Mouse (Mus musculus) cerebellum, adult 2 months (tissue): ENCODE data around the gene Slc16a14. TPM values are rescaled to one million over a fixed set of nuclear protein-coding genes. Genes with fewer than 3 reads are reported as not detected.

Experiments used
- DNase-seq, 2 experiments: peaks; one replicate each; pipeline ENCODE4 v3.0.0; 2021
- H3K27ac ChIP-seq: fragments of 200-500 bp; 2 replicates; pipeline ENCODE4 v1.5.1; 2012; ENCODE audit warnings: low read length, control low read depth, inconsistent platforms; ENCODE audit not compliant: insufficient read depth
- H3K27me3 ChIP-seq: fragments of 200-500 bp; 2 replicates; pipeline ENCODE4 v1.6.1; 2012; ENCODE audit warnings: inconsistent platforms, mild to moderate bottlenecking, low read length, moderate library complexity; ENCODE audit not compliant: control insufficient read depth, insufficient read depth
- H3K4me1 ChIP-seq: fragments of 200-500 bp; 2 replicates; pipeline ENCODE4 v1.6.1; 2011; ENCODE audit warnings: low read length; ENCODE audit not compliant: control insufficient read depth, insufficient read depth
- H3K4me3 ChIP-seq: fragments of 200-500 bp; replicated peaks from 2 replicates; pipeline ENCODE3; 2011; ENCODE audit warnings: mild to moderate bottlenecking, low read depth, low read length, control low read depth; ENCODE audit not compliant: insufficient read depth
- CTCF ChIP-seq: fragments of 200-500 bp; IDR thresholded peaks from 2 replicates; pipeline ENCODE4 v1.5.1; 2011; ENCODE audit warnings: low read depth, mild to moderate bottlenecking, control low read depth, low read length, moderate library complexity, borderline replicate concordance; ENCODE audit not compliant: insufficient read depth
- POLR2A ChIP-seq: fragments of 200-500 bp; IDR thresholded peaks from 2 replicates; pipeline ENCODE4 v1.6.1; 2011; ENCODE audit warnings: low read length, control low read depth, borderline replicate concordance; ENCODE audit not compliant: insufficient read depth
- WGBS: fragments of 180-500 bp; shearing (Covaris S2); methylation state at CpG from one replicate; pipeline ENCODE4 v1.1.7; 2018; 5-methylcytosine and 5-hydroxymethylcytosine counted together
- polyA plus RNA-seq: library from polyadenylated mRNA; depleted of rRNA; stranded (reverse); fragments of >200 nt; gene quantifications from 2 replicates; pipeline ENCODE4 v1.2.3, GENCODE M21; 2012

Slc16a14 gene
- polyA plus RNA-seq, 1 experiment: 4.9 TPM

- no peak for TF ChIP-seq POLR2A
- no peak for TF ChIP-seq CTCF
- 41% methylated on average over 6 of the region's 6 CpGs for WGBS
These were observed 63.8 kb downstream of the Slc16a14 start for GRCm38 (mm10) chr1:84871131-84871530.

DNA sequence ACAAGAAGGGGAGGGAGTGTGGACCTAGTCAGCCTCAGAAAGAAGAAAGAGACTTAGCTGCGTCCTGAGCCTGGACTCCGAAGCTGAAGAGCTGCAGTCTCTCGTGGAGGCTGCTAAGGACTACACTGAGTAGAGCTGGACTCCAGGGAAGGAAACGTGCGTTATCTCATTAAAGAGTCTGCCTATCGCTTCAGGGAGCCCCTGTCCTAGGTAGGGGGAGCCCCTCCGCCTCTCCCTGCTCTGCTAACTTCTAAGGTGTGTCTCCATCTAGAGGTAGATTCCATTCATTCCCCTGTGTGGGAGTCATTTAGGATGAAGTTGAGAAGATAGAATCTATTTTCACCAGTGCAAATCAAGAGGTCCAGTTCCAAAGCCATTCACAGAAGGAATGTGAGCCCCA lies 65.4 kb downstream of the Slc16a14 start:
- Histone ChIP-seq H3K27me3 (no peaks in the 10 kb centered on the region), H3K4me3 (no peak overlapping the region), H3K4me1 (no peaks in the 10 kb centered on the region), H3K27ac (no peak overlapping the region)
- WGBS: 51% methylated on average over 7 of the region's 7 CpGs
- TF ChIP-seq POLR2A (no peak), CTCF (no peak)
- no peak for DNase-seq

More at GRCm38 (mm10) chr1:84871131-84871530, 63.8 kb downstream of the Slc16a14 start:
- no peak for DNase-seq
- H3K27ac ChIP-seq: no peak overlapping the region
- no peak overlapping the region for H3K4me3 ChIP-seq
- H3K27me3 ChIP-seq: no peaks in the 10 kb centered on the region
- no peaks in the 10 kb centered on the region for H3K4me1 ChIP-seq

DNA sequence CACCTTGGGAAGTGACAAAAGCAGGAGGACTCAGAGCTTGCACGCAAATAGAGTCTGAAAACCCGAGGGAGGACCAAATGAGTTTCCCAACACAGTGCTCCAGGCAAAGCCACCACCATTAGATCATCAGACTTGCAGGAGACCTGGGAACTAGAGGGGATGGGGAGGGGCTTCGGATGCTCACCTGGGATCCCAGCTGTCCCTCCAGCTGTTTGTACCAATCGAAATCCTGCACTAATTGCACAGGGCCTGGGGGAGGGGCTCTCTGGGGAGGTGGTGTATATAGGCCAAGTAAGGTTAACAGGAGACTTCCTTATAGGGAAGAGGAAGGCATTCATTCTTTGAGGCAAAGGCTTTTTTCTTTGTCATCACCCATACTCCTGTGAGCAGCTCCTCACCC lies 66.1 kb downstream of the Slc16a14 start:
- no peak for TF ChIP-seq CTCF
- no peak for TF ChIP-seq POLR2A
- WGBS: 82% methylated on average over 4 of the region's 4 CpGs
- no peak for DNase-seq
- Histone ChIP-seq H3K4me3 (no peak overlapping the region), H3K4me1 (no peaks in the 10 kb centered on the region), H3K27me3 (no peaks in the 10 kb centered on the region), H3K27ac (no peak overlapping the region)

DNA sequence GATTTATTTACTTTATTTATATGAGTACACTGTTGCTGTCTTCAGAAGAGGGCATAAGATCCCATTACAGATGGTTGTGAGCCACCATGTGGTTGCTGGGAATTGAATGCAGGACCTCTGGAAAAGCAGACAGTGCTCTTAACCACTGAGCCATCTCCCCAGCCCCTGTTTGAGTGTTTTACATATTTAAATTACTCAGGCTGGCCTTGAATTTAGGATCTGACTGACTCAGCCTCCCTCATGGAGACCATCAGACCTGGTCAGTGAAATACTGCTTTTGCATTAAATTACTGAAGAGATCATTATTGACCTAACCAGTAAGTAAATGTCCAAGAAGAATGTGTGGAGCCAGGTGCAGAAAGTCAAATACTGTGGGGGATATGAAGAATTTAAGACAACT lies 66.6 kb downstream of the Slc16a14 start:
- TF ChIP-seq CTCF (no peak), POLR2A (no peak)
- Histone ChIP-seq H3K27ac (no peak overlapping the region), H3K4me3 (no peak overlapping the region), H3K4me1 (no peaks in the 10 kb centered on the region), H3K27me3 (no peaks in the 10 kb centered on the region)
- DNase-seq: no peak

- DNase-seq: no peak
- H3K4me3 ChIP-seq: no peak overlapping the region
- TF ChIP-seq POLR2A (no peak), CTCF (no peak)
- 95% methylated on average over 3 of the region's 3 CpGs for WGBS
- H3K27ac ChIP-seq: no peak overlapping the region
- H3K27me3 ChIP-seq: no peaks in the 10 kb centered on the region
- no peaks in the 10 kb centered on the region for H3K4me1 ChIP-seq
These were observed 68.2 kb downstream of the Slc16a14 start for GRCm38 (mm10) chr1:84866706-84867230.

- TF ChIP-seq CTCF: no peak
- TF ChIP-seq POLR2A: no peak
- H3K4me1 ChIP-seq: no peaks in the 10 kb centered on the region
- no peak overlapping the region for H3K4me3 ChIP-seq
- no peaks in the 10 kb centered on the region for H3K27me3 ChIP-seq
- H3K27ac ChIP-seq: no peak overlapping the region
- DNase-seq: peak in 1 of 2 experiments; percentile 11
- 50% methylated on average over 6 of the region's 6 CpGs for WGBS
These were observed 68.7 kb downstream of the Slc16a14 start for GRCm38 (mm10) chr1:84866231-84866630.

DNA sequence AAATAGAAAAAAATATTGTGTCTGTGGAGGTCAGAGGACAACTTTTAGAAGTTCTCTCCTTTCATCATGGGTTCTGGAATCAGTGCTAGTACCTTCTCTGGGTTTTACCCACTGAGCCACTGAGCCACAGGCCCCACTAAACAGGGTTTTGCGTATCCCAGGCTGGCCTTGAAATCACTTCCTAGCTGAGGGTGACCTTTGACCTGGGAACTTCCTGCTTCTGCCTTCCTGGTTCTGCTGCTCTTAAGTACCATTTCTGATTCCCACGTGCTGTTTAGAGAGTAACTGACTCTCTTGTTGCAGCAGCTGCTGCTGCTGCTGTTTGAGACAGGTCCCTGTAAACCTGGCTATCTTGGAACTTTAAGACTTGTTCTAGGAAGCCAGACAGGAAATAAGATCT lies 70.3 kb downstream of the Slc16a14 start:
- no peak for TF ChIP-seq CTCF
- no peak for TF ChIP-seq POLR2A
- H3K4me3 ChIP-seq: no peak overlapping the region
- no peak overlapping the region for H3K27ac ChIP-seq
- no peaks in the 10 kb centered on the region for H3K4me1 ChIP-seq
- no peaks in the 10 kb centered on the region for H3K27me3 ChIP-seq
- no peak for DNase-seq
- WGBS: 78% methylated on average over 2 of the region's 2 CpGs

- Histone ChIP-seq H3K27me3 (no peaks in the 10 kb centered on the region), H3K4me1 (no peaks in the 10 kb centered on the region), H3K27ac (no peak overlapping the region), H3K4me3 (no peak overlapping the region)
- TF ChIP-seq POLR2A (no peak), CTCF (no peak)
- 76% methylated on average over 1 of the region's 1 CpGs for WGBS
- no peak for DNase-seq
These were observed 73.7 kb downstream of the Slc16a14 start for GRCm38 (mm10) chr1:84861255-84861630.
